Mouse (Mus musculus) heart, embryonic 11.5 days (tissue): Measurements from ENCODE around the gene Tmem239. TPM values are rescaled to one million over a fixed set of nuclear protein-coding genes. Genes with fewer than 3 reads are reported as not detected.

Experiments
- ATAC-seq: fragments of 200-750 bp; cut with Nextera tagmentation; replicated peaks from 2 replicates; pipeline ENCODE4 v1.8.0; 2017; ENCODE audit warnings: moderate library complexity; ENCODE audit not compliant: insufficient number of reproducible peaks, low FRiP score, low TSS enrichment
- H3K27ac ChIP-seq: fragments of 300-500 bp; sonication (generic); 2 replicates; pipeline ENCODE4 v1.5.1; 2014; ENCODE audit warnings: mild to moderate bottlenecking, low read depth, low read length
- H3K27me3 ChIP-seq: fragments of 300-500 bp; sonication (generic); 2 replicates; pipeline ENCODE4 v1.6.1; 2014; ENCODE audit warnings: mild to moderate bottlenecking, low read length, mixed read lengths; ENCODE audit not compliant: control insufficient read depth, insufficient read depth
- H3K36me3 ChIP-seq: fragments of 300-500 bp; sonication (generic); 2 replicates; pipeline ENCODE4 v1.6.1; 2014; ENCODE audit warnings: mild to moderate bottlenecking, low read length, moderate library complexity, mixed read lengths; ENCODE audit not compliant: control insufficient read depth, insufficient read depth
- H3K4me1 ChIP-seq: fragments of 300-500 bp; sonication (generic); 2 replicates; pipeline ENCODE4 v1.6.1; 2014; ENCODE audit warnings: low read length; ENCODE audit not compliant: control insufficient read depth, insufficient read depth
- H3K4me2 ChIP-seq: fragments of 300-500 bp; sonication (generic); 2 replicates; pipeline ENCODE4 v1.6.1; 2014; ENCODE audit warnings: mild to moderate bottlenecking, moderate library complexity
- H3K4me3 ChIP-seq: fragments of 300-500 bp; sonication (generic); 2 replicates; pipeline ENCODE4 v1.5.1; 2014; ENCODE audit warnings: low read depth, low read length
- H3K9ac ChIP-seq: fragments of 300-500 bp; sonication (generic); 2 replicates; pipeline ENCODE4 v1.6.1; 2014; ENCODE audit warnings: mild to moderate bottlenecking, low read depth, low read length, moderate library complexity
- H3K9me3 ChIP-seq: fragments of 300-500 bp; sonication (generic); replicated peaks from 2 replicates; pipeline ENCODE4 v1.6.1; 2016; ENCODE audit warnings: low read length; ENCODE audit not compliant: control insufficient read depth
- WGBS: fragments of 180-500 bp; shearing (Covaris S2); extraction: QIAGEN DNeasy Blood & Tissue Kit; methylation state at CpG from one replicate; pipeline ENCODE4 v1.1.7; 2014; ENCODE audit not compliant: insufficient replicate concordance; 5-methylcytosine and 5-hydroxymethylcytosine counted together
- polyA plus RNA-seq: library from polyadenylated mRNA; unstranded; fragments of >200 nt; fragmentation: Nextera tagmentation; extraction: Ambion mirVana; gene quantifications from 2 replicates; pipeline ENCODE4 v1.2.1, GENCODE M21; 2014

Gene Tmem239
- polyA plus RNA-seq, 1 experiment from 2014 or later, result not detected

DNA sequence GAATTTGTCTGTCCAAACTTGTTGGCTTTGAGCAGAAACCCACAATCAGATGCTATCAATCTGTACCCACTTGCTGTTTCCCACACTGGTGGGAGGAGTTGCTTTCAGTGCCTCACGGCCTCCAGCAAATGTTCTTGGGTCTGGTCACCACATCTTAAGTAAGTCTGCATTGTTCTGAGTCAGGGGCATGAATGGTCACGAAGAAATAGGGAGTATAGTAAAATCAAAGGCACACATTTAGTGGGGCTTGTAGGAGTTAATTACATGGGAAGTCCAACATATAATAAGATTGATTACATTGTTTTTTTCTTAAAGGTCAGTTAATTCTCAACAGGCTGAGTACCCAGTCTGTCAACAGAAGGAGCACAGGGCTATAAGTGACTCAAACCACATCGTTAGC lies 23.1 kb upstream of the Tmem239 start:
- no peaks in the 10 kb centered on the region for H3K4me1 ChIP-seq
- no peaks in the 10 kb centered on the region for H3K9me3 ChIP-seq
- H3K36me3 ChIP-seq, result no peaks in the 10 kb centered on the region
- no peak overlapping the region for H3K4me2 ChIP-seq
- H3K27me3 ChIP-seq, result no peaks in the 10 kb centered on the region
- H3K4me3 ChIP-seq, result no peak overlapping the region
- no peak overlapping the region for H3K27ac ChIP-seq
- no peak overlapping the region for H3K9ac ChIP-seq
- ATAC-seq, result no peak
- WGBS, result 64% methylated on average over 3 of the region's 3 CpGs

GRCm38 (mm10) chr2:130383895-130384294 lies 22.4 kb upstream of the Tmem239 start:
- ATAC-seq, result no peak
- no peaks in the 10 kb centered on the region for H3K36me3 ChIP-seq
- no peak overlapping the region for H3K4me2 ChIP-seq
- H3K27me3 ChIP-seq, result no peaks in the 10 kb centered on the region
- no peak overlapping the region for H3K27ac ChIP-seq
- no peaks in the 10 kb centered on the region for H3K9me3 ChIP-seq
- 78% methylated on average over 6 of the region's 6 CpGs for WGBS
- H3K4me3 ChIP-seq, result no peak overlapping the region
- no peak overlapping the region for H3K9ac ChIP-seq
- H3K4me1 ChIP-seq, result no peaks in the 10 kb centered on the region

DNA sequence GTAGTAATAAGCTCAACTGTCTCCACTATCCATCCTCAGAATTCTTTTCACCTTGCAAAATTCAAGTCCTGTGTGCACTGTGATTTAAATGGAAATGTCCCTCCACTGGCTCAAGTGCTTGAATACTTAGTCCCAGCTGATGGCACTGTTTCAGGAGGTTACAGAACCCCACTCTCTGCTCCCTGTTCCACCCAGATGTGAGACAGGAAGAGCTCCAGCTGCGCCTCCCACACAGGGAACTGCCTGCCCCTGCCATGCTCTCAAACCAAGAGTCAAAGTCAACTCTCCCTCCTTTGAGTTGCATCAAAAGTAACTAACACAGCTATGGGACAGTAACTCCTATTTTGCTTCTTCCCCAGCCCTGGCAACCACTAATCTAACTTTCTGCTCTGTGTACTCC lies 20.1 kb upstream of the Tmem239 start:
- H3K27ac ChIP-seq, result no peak overlapping the region
- H3K27me3 ChIP-seq, result no peaks in the 10 kb centered on the region
- no peaks in the 10 kb centered on the region for H3K36me3 ChIP-seq
- WGBS, result 67% methylated on average over 1 of the region's 1 CpGs
- H3K4me2 ChIP-seq, result no peak overlapping the region
- no peaks in the 10 kb centered on the region for H3K9me3 ChIP-seq
- no peak overlapping the region for H3K4me3 ChIP-seq
- H3K9ac ChIP-seq, result no peak overlapping the region
- ATAC-seq, result no peak
- H3K4me1 ChIP-seq, result no peaks in the 10 kb centered on the region

DNA sequence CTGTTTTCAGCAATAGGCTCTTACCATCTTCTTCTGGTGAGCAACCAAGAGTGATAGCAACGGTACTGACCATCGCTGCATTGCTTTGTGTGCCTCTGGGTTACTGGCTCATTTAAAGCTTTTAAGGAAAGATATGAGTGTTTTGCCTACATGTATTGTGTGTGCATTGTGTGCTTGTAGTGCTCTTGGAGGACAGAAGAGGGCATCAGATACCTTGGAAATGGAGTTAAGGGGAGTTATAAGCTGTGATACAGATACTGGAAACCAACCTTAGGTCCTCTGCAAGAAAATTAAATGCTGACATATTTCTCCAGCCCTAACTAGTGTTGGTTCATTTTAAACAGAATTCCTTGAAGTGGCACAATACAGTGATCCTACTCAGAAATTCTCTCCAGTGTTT lies 17.5 kb upstream of the Tmem239 start:
- Histone ChIP-seq H3K9me3 (no peaks in the 10 kb centered on the region), H3K27ac (no peak overlapping the region), H3K9ac (no peak overlapping the region), H3K36me3 (no peaks in the 10 kb centered on the region; the same call in 1 of the 2 replicates), H3K27me3 (no peaks in the 10 kb centered on the region), H3K4me3 (no peak overlapping the region), H3K4me2 (no peak overlapping the region), H3K4me1 (no peaks in the 10 kb centered on the region)
- 76% methylated on average over 2 of the region's 2 CpGs for WGBS
- ATAC-seq, result no peak

- H3K9ac ChIP-seq, result no peak overlapping the region
- no peaks in the 10 kb centered on the region for H3K27me3 ChIP-seq
- WGBS, result 81% methylated on average over 11 of the region's 11 CpGs
- no peaks in the 10 kb centered on the region for H3K4me1 ChIP-seq
- no peaks in the 10 kb centered on the region; the same call in 1 of the 2 replicates for H3K36me3 ChIP-seq
- ATAC-seq, result no peak
- no peak overlapping the region for H3K4me2 ChIP-seq
- no peaks in the 10 kb centered on the region for H3K9me3 ChIP-seq
- H3K27ac ChIP-seq, result no peak overlapping the region
- no peak overlapping the region for H3K4me3 ChIP-seq
Observed at GRCm38 (mm10) chr2:130390993-130391625, 15.2 kb upstream of the Tmem239 start.

DNA sequence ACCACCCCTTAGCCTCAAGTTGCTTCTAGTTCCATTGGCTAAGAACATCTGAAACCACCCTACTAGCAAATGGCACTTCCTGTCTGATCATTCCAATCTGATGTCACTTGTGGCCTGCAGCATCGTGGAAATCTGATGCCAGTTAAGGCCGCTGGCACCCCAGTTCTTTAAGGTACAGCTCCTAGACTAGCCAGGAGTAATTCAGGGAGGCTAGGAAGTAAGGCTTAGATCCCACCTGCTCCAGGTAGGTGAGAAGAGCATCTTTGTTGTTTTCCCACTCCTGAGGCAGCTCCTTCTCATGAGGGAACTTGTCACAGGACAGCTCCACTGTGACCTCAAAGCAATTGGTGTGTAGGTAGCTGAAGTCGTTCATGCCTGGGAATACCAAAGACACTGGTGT lies 13.4 kb upstream of the Tmem239 start:
- H3K4me1 ChIP-seq, result peaks cover 1% of the 10 kb centered on the region; the same call in 1 of the 2 replicates

DNA sequence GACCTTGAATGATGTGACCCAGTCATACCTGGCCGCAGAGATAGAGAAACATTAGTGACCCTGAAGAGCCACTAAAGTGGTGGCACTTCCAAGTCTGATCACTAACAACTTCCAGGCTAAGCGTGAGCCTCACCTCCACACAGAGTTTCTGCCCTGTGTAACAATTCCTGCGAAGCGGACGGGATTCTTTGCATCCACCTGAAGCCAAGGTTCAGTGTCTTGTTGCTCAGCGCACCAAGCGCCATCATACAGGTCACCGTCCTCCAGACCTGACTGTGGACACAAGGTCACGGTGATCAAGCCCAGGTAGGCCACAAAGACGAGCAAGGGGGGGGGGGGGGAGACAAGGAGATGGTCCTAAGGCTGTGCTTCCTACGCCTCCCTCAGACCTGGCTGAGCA lies 10.6 kb upstream of the Tmem239 start:
- Histone ChIP-seq H3K4me3 (no peak overlapping the region), H3K9ac (no peak overlapping the region), H3K27ac (no peak overlapping the region), H3K36me3 (no peaks in the 10 kb centered on the region; the same call in 1 of the 2 replicates), H3K4me2 (no peak overlapping the region), H3K4me1 (peaks cover 6% of the 10 kb centered on the region; the same call in 1 of the 2 replicates), H3K9me3 (no peaks in the 10 kb centered on the region), H3K27me3 (peaks cover 7% of the 10 kb centered on the region; the same call in 1 of the 2 replicates)
- ATAC-seq, result no peak
- WGBS, result 92% methylated on average over 11 of the region's 11 CpGs

More for the DNA sequence above, 13.4 kb upstream of the Tmem239 start:
- Histone ChIP-seq H3K9ac (no peak overlapping the region), H3K9me3 (no peaks in the 10 kb centered on the region), H3K27me3 (no peaks in the 10 kb centered on the region), H3K27ac (no peak overlapping the region), H3K36me3 (no peaks in the 10 kb centered on the region; the same call in 1 of the 2 replicates), H3K4me2 (no peak overlapping the region), H3K4me3 (no peak overlapping the region)
- ATAC-seq, result no peak
- WGBS, result 78% methylated on average over 3 of the region's 3 CpGs

GRCm38 (mm10) chr2:130397186-130397985 lies 8.9 kb upstream of the Tmem239 start, which contains the start of gene Cpxm1:
Gene Cpxm1, minus strand, starts transcription at chr2:130397574.
- H3K36me3 ChIP-seq, result no peaks in the 10 kb centered on the region; the same call in 1 of the 2 replicates
- peak within 1 kb of the TSS; percentile 58 for H3K4me3 ChIP-seq
- WGBS, result under 1% methylated on average over 45 of the region's 53 CpGs
- ATAC-seq, result peak; percentile 63
- no peaks in the 10 kb centered on the region for H3K9me3 ChIP-seq
- peak within 1 kb of the TSS; percentile 77 for H3K9ac ChIP-seq
- peaks cover 6% of the 10 kb centered on the region; the same call in 1 of the 2 replicates for H3K4me1 ChIP-seq
- peak within 1 kb of the TSS; percentile 91 for H3K4me2 ChIP-seq
- H3K27me3 ChIP-seq, result peaks cover 7% of the 10 kb centered on the region; the same call in 1 of the 2 replicates
- no peak within 1 kb of the TSS for H3K27ac ChIP-seq
